Mouse (Mus musculus): ENCODE measurements around the gene Sorbs1. TPM values are rescaled to one million over a fixed set of nuclear protein-coding genes. Genes with fewer than 3 reads are reported as not detected.

Sorbs1 gene
- polyA plus RNA-seq, 1 experiment = 13.2 TPM

DNA sequence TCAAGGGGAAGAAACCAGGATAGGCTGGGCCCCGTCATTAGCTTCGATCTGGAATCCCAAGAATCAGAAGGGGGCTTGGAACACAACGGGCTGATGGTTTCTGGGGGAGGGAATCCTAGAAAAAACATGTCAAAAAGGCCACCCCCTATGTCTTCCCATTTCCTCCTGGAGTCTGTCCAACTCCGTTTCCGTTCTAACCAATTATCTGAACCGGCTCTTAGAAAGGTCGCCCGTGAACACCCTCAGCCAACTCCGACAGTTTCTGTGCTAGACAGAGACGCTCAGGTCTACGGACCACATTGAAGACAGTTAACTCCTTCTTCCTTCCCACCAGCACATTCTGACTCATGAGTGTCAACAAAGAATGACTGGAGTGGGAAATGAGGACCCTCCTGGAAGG, 107.8 kb downstream of the Sorbs1 start:
- no peaks in the 10 kb centered on the region for H3K36me3 ChIP-seq (ENCODE audit: control insufficient read depth, insufficient read depth, low read length)
- H3K27me3 ChIP-seq (ENCODE audit: control insufficient read depth, insufficient read depth, low read length) = no peaks in the 10 kb centered on the region
- peaks cover 5% of the 10 kb centered on the region; the same call in 1 of the 2 replicates for H3K4me1 ChIP-seq (ENCODE audit: control insufficient read depth, insufficient read depth, insufficient read length, low read length)
- TF ChIP-seq CTCF (IDR thresholded peaks at IDR 0.05; ENCODE audit: extremely low read depth, insufficient read length, insufficient replicate concordance, low read depth, low read length) (no peak), POLR2A (IDR thresholded peaks at IDR 0.05; ENCODE audit: low read depth, low read length) (no peak)
- H3K4me3 ChIP-seq (ENCODE audit: low read depth, low read length) = no peak overlapping the region
- H3K27ac ChIP-seq (ENCODE audit: insufficient read depth, low read depth, low read length) = peak overlapping the region; percentile 71
- WGBS = 54% methylated on average over 11 of the region's 11 CpGs

DNA sequence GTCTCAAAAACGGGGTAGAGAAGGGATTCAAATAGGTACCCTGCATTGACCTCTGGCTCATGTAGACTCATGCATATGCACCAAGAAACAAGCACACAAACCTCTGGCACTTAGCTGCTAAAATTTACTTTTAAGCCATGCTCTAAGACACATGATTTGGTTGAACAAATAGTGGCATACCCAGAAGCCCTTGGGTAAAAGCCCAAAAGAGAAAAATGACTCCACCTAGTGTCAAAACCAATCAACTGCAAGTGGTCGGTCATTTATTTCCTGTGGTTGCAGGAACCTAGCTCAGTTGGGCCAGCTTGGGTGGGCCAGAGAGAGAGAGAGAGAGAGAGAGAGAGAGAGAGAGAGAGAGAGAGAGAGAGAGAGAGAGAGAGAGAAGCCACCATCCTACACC, 109.0 kb downstream of the Sorbs1 start:
- no peaks in the 10 kb centered on the region for H3K27me3 ChIP-seq (ENCODE audit: control insufficient read depth, insufficient read depth, low read length)
- no peaks in the 10 kb centered on the region for H3K36me3 ChIP-seq (ENCODE audit: control insufficient read depth, insufficient read depth, low read length)
- no peak overlapping the region for H3K4me3 ChIP-seq (ENCODE audit: low read depth, low read length)
- peaks cover 5% of the 10 kb centered on the region; the same call in 1 of the 2 replicates for H3K4me1 ChIP-seq (ENCODE audit: control insufficient read depth, insufficient read depth, insufficient read length, low read length)
- WGBS = 45% methylated on average over 2 of the region's 2 CpGs
- H3K27ac ChIP-seq (ENCODE audit: insufficient read depth, low read depth, low read length) = peak overlapping the region; percentile 71; the same call in 1 of the 2 replicates
- TF ChIP-seq POLR2A (IDR thresholded peaks at IDR 0.05; ENCODE audit: low read depth, low read length) = no peak
- no peak for TF ChIP-seq CTCF (IDR thresholded peaks at IDR 0.05; ENCODE audit: extremely low read depth, insufficient read length, insufficient replicate concordance, low read depth, low read length)

DNA sequence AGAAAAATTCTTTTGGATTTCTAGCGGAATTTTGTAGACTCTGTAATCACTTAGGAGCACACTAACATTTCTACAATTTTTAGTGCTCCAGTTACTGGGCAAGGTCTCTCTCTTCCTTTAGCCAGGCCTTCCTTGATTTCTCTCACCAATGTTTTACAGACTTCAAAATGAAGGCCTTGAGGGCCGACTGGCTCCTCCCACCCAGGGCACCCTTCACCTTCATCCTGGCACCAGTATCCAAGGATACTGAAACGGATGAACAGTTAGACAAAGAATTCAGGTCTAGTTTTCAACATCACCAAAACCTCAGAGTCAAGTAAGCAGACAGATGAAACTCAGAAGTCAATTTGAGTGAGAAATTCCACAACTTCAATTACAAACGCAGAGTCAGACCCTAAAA, 109.6 kb downstream of the Sorbs1 start:
- no peaks in the 10 kb centered on the region for H3K27me3 ChIP-seq (ENCODE audit: control insufficient read depth, insufficient read depth, low read length)
- peaks cover 5% of the 10 kb centered on the region; the same call in 1 of the 2 replicates for H3K4me1 ChIP-seq (ENCODE audit: control insufficient read depth, insufficient read depth, insufficient read length, low read length)
- H3K4me3 ChIP-seq (ENCODE audit: low read depth, low read length) = no peak overlapping the region
- H3K36me3 ChIP-seq (ENCODE audit: control insufficient read depth, insufficient read depth, low read length) = no peaks in the 10 kb centered on the region
- TF ChIP-seq CTCF (IDR thresholded peaks at IDR 0.05; ENCODE audit: extremely low read depth, insufficient read length, insufficient replicate concordance, low read depth, low read length) = no peak
- 0 out of 2 replicates have a peak overlapping the region, but pooled peaks have one; percentile 71 for H3K27ac ChIP-seq (ENCODE audit: insufficient read depth, low read depth, low read length)
- WGBS = 89% methylated on average over 4 of the region's 4 CpGs

DNA sequence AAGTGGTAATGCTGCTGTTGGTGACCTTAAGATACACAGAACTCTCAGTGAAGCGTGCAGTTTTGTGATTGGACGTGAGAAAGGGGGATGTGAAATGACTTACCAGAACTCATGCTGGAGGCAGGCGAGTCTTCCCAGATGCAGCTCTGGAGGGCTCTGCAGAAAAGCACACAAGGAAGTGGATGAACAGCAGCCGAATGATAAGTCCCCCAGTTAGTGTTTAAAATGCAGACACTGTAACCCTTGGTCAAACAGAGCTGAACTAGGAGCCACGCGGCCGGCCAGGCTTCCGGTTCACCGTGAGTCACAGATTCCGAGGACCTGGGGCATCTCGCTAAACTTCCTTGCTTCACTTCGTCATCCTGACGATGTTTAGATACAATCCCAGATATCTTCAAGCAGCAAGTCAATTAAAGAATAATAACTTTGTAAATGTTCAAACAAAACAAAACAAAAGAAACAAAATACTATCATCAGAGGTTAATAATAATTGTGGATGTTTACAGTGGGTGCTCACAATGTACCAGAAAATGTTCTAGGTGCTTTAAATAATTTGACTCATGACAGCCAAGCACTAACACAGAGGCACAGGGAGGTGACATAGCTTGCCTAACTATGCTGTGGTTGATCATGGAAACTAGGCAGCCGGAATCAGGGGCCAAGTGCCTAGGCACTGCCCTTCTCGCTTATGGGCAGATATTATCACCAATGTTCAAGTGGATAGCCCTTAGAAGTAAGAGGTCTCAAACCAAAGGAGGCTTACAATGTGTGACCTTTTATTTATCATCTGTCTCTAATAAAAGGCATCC, 111.2 kb downstream of the Sorbs1 start:
- Histone ChIP-seq H3K4me3 (ENCODE audit: low read depth, low read length) (no peak overlapping the region), H3K27ac (ENCODE audit: insufficient read depth, low read depth, low read length) (0 out of 2 replicates have a peak overlapping the region, but pooled peaks have one; percentile 41), H3K27me3 (ENCODE audit: control insufficient read depth, insufficient read depth, low read length) (no peaks in the 10 kb centered on the region), H3K4me1 (ENCODE audit: control insufficient read depth, insufficient read depth, insufficient read length, low read length) (peaks cover 5% of the 10 kb centered on the region; the same call in 1 of the 2 replicates), H3K36me3 (ENCODE audit: control insufficient read depth, insufficient read depth, low read length) (peaks cover 4% of the 10 kb centered on the region; the same call in 1 of the 2 replicates)
- TF ChIP-seq CTCF (IDR thresholded peaks at IDR 0.05; ENCODE audit: extremely low read depth, insufficient read length, insufficient replicate concordance, low read depth, low read length) (no peak), POLR2A (IDR thresholded peaks at IDR 0.05; ENCODE audit: low read depth, low read length) (no peak)
- 37% methylated on average over 15 of the region's 15 CpGs for WGBS

DNA sequence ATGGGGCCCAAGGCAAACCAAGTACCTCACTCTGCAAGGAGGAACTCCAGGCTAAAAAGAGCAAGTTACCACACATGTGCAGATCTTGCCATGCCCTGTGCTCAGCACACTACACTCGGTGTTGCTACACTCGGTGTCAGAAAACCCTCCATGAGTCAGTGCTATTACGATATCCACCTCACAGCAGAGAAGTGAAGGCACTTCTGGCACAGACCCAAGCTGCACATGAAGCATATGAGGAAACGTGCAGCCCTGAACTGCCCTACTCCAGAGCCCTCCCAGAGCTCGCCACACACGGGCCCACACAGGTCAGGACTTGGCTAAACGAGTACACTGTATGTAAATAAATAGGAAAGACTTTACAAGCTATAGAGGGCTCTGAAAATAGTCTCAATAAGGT, 112.4 kb downstream of the Sorbs1 start:
- Histone ChIP-seq H3K27ac (ENCODE audit: insufficient read depth, low read depth, low read length) (no peak overlapping the region), H3K4me3 (ENCODE audit: low read depth, low read length) (no peak overlapping the region), H3K4me1 (ENCODE audit: control insufficient read depth, insufficient read depth, insufficient read length, low read length) (peaks cover 5% of the 10 kb centered on the region; the same call in 1 of the 2 replicates), H3K27me3 (ENCODE audit: control insufficient read depth, insufficient read depth, low read length) (no peaks in the 10 kb centered on the region), H3K36me3 (ENCODE audit: control insufficient read depth, insufficient read depth, low read length) (peaks cover 4% of the 10 kb centered on the region; the same call in 1 of the 2 replicates)
- TF ChIP-seq POLR2A (IDR thresholded peaks at IDR 0.05; ENCODE audit: low read depth, low read length) (no peak), CTCF (IDR thresholded peaks at IDR 0.05; ENCODE audit: extremely low read depth, insufficient read length, insufficient replicate concordance, low read depth, low read length) (no peak)
- WGBS = 26% methylated on average over 7 of the region's 7 CpGs

DNA sequence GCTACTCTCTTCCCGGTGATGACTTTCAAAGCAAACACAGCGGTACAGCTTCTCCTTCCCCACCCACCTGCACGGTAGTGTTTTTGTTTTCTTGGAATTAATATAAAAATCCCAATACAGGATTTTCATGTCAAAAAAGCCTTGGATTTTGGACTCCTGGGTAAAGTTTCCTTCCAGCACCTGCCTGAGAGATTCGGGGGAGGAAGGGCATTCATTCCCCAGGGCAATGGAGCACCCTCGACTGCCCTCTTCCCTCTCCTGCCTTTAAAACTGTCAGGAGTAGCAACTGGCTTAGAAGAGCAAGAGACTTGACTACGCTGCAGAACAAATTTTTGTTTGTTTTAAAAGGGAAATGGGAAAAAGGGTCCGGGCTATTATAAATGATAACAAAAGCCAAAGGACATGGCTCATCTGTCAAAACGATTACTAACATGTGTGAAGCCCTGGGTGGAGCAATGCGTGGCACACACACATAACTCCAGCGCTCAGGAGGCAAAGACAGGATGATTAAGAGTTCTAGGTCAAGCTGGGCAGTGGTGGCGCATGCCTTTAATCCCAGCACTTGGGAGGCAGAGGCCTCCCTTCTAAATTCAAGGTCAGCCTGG, 113.1 kb downstream of the Sorbs1 start:
- H3K4me3 ChIP-seq (ENCODE audit: low read depth, low read length) = no peak overlapping the region
- H3K4me1 ChIP-seq (ENCODE audit: control insufficient read depth, insufficient read depth, insufficient read length, low read length) = peaks cover 5% of the 10 kb centered on the region; the same call in 1 of the 2 replicates
- H3K27me3 ChIP-seq (ENCODE audit: control insufficient read depth, insufficient read depth, low read length) = no peaks in the 10 kb centered on the region
- no peak overlapping the region for H3K27ac ChIP-seq (ENCODE audit: insufficient read depth, low read depth, low read length)
- 81% methylated on average over 11 of the region's 11 CpGs for WGBS
- TF ChIP-seq POLR2A (IDR thresholded peaks at IDR 0.05; ENCODE audit: low read depth, low read length) = no peak
- H3K36me3 ChIP-seq (ENCODE audit: control insufficient read depth, insufficient read depth, low read length) = peaks cover 4% of the 10 kb centered on the region; the same call in 1 of the 2 replicates
